Mouse (Mus musculus): ENCODE results near the gene Trpv3.
A peak's percentile ranks its signal among the peaks of the same experiment; 100 is the strongest.

Gene Trpv3

GRCm38 (mm10) chr11:73267267-73267666 lies at the start of gene Trpv3:
TSS of gene Trpv3 (plus strand) at chr11:73267388.
- no peak for DNase-seq

- no peak for DNase-seq
Observed at GRCm38 (mm10) chr11:73219671-73220070, 47.5 kb upstream of the Trpv3 start.

- no peak for DNase-seq
Observed at GRCm38 (mm10) chr11:73220651-73221050, 46.5 kb upstream of the Trpv3 start.

GRCm38 (mm10) chr11:73222846-73223245 lies 44.3 kb upstream of the Trpv3 start:
- DNase-seq = no peak

GRCm38 (mm10) chr11:73223966-73224365 lies 43.2 kb upstream of the Trpv3 start:
- no peak for DNase-seq

- no peak for DNase-seq
Observed at GRCm38 (mm10) chr11:73225856-73226255, 41.3 kb upstream of the Trpv3 start.

GRCm38 (mm10) chr11:73228881-73229280 lies 38.3 kb upstream of the Trpv3 start:
- DNase-seq = no peak

GRCm38 (mm10) chr11:73230081-73230480 lies 37.1 kb upstream of the Trpv3 start:
- no peak for DNase-seq

GRCm38 (mm10) chr11:73232513-73232912 lies 34.7 kb upstream of the Trpv3 start:
- DNase-seq = no peak

GRCm38 (mm10) chr11:73233992-73234391 lies 33.2 kb upstream of the Trpv3 start, which contains the start of gene Trpv1:
TSS of gene Trpv1 (plus strand) at chr11:73234292.
- DNase-seq = no peak

- no peak for DNase-seq
Observed at GRCm38 (mm10) chr11:73235990-73236701, 31.0 kb upstream of the Trpv3 start.

- no peak for DNase-seq
Observed at GRCm38 (mm10) chr11:73236731-73237130, 30.5 kb upstream of the Trpv3 start.

- DNase-seq = no peak
Observed at GRCm38 (mm10) chr11:73242199-73242598, 25.0 kb upstream of the Trpv3 start.

- DNase-seq = no peak
Observed at GRCm38 (mm10) chr11:73242777-73243176, 24.4 kb upstream of the Trpv3 start.

GRCm38 (mm10) chr11:73257362-73257945 lies 9.7 kb upstream of the Trpv3 start:
- DNase-seq = no peak

- DNase-seq = no peak
Observed at GRCm38 (mm10) chr11:73258664-73259063, 8.5 kb upstream of the Trpv3 start.

- no peak for DNase-seq
Observed at GRCm38 (mm10) chr11:73260457-73260856, 6.7 kb upstream of the Trpv3 start.

- no peak for DNase-seq
Observed at GRCm38 (mm10) chr11:73261385-73261784, 5.8 kb upstream of the Trpv3 start.

GRCm38 (mm10) chr11:73274821-73275220 lies 7.6 kb downstream of the Trpv3 start:
- no peak for DNase-seq

GRCm38 (mm10) chr11:73280710-73281109 lies 13.5 kb downstream of the Trpv3 start:
- DNase-seq = no peak

GRCm38 (mm10) chr11:73281528-73282027 lies 14.4 kb downstream of the Trpv3 start:
- peak; percentile 56 for DNase-seq

- peak; percentile 7 for DNase-seq
Observed at GRCm38 (mm10) chr11:73283369-73283768, 16.2 kb downstream of the Trpv3 start.

GRCm38 (mm10) chr11:73283926-73284325 lies 16.7 kb downstream of the Trpv3 start:
- DNase-seq = no peak

- DNase-seq = peak; percentile 15
Observed at GRCm38 (mm10) chr11:73284351-73284750, 17.2 kb downstream of the Trpv3 start.
